Mouse (Mus musculus) thymus, postnatal 0 days (tissue): ENCODE data around the gene Rassf1. TPM values are rescaled to one million over a fixed set of nuclear protein-coding genes. Genes with fewer than 3 reads are reported as not detected.
A peak's percentile ranks its signal among the peaks of the same experiment; 100 is the strongest.

ENCODE experiments used
- DNase-seq: peaks from one replicate; pipeline ENCODE4 v3.0.0-alpha.2; 2015; ENCODE audit warnings: low spot score
- polyA plus RNA-seq: library from polyadenylated mRNA; unstranded; fragments of >200 nt; fragmentation: Nextera tagmentation; extraction: Ambion mirVana; gene quantifications from 2 replicates; pipeline ENCODE4 v1.2.1, GENCODE M21; 2015

Rassf1 gene
- polyA plus RNA-seq = 52.1 and 56.2 TPM in 2 replicates

- DNase-seq = peak; percentile 88
These were observed at the start of gene Rassf1 for GRCm38 (mm10) chr9:107551117-107551889. TSS of gene Rassf1 (plus strand) at chr9:107551555.

- no peak for DNase-seq
These were observed 49.1 kb upstream of the Rassf1 start for GRCm38 (mm10) chr9:107502131-107502846.

- no peak for DNase-seq
These were observed 46.5 kb upstream of the Rassf1 start for GRCm38 (mm10) chr9:107504662-107505537.

- no peak for DNase-seq
These were observed 43.1 kb upstream of the Rassf1 start for GRCm38 (mm10) chr9:107508266-107508665.

GRCm38 (mm10) chr9:107510384-107511100, 40.8 kb upstream of the Rassf1 start:
- DNase-seq = no peak

GRCm38 (mm10) chr9:107511436-107511835, 39.9 kb upstream of the Rassf1 start:
- DNase-seq = no peak

- DNase-seq = no peak
These were observed 39.0 kb upstream of the Rassf1 start for GRCm38 (mm10) chr9:107512326-107512725.

GRCm38 (mm10) chr9:107514303-107514955, 36.9 kb upstream of the Rassf1 start:
- peak; percentile 79 for DNase-seq

GRCm38 (mm10) chr9:107520331-107520730, 31.0 kb upstream of the Rassf1 start:
- no peak for DNase-seq

GRCm38 (mm10) chr9:107521190-107521589, 30.2 kb upstream of the Rassf1 start:
- DNase-seq = peak; percentile 68

GRCm38 (mm10) chr9:107521711-107522399, 29.5 kb upstream of the Rassf1 start:
- peak; percentile 46 for DNase-seq

GRCm38 (mm10) chr9:107522400-107522711, 29.0 kb upstream of the Rassf1 start:
- no peak for DNase-seq

- DNase-seq = peak; percentile 84
These were observed 24.9 kb upstream of the Rassf1 start for GRCm38 (mm10) chr9:107526198-107527026.

- peak; percentile 95 for DNase-seq
These were observed 17.5 kb upstream of the Rassf1 start, which contains the start of gene Tmem115 for GRCm38 (mm10) chr9:107533791-107534407. TSS of gene Tmem115 (plus strand) at chr9:107533945.

GRCm38 (mm10) chr9:107534408-107535202, 16.8 kb upstream of the Rassf1 start:
- no peak for DNase-seq

- DNase-seq = no peak
These were observed 13.1 kb upstream of the Rassf1 start for GRCm38 (mm10) chr9:107538231-107538630.

GRCm38 (mm10) chr9:107538711-107539110, 12.6 kb upstream of the Rassf1 start:
- no peak for DNase-seq

GRCm38 (mm10) chr9:107539940-107540339, 11.4 kb upstream of the Rassf1 start:
- no peak for DNase-seq
